Comparison of ENCODE assay signal across 9 mouse cellular contexts in genomic region chr1:50927077-50927611, GRCm38 (mm10). TPM values are rescaled to one million over a fixed set of nuclear protein-coding genes. Genes with fewer than 3 reads are reported as not detected.
DNase-seq lines count a peak whose midpoint lies in the region; ATAC-seq and TF ChIP-seq lines count a peak whose summit lies in the region.
"Had no signal": no experiment of that assay in that cellular context is flagged by ENCODE, and none has a peak within 500 bp of the region (broad histone marks: within the 10 kb centered on the region; RNA-seq: fewer than 3 reads in every experiment).

No protein-coding gene starts in this region.

- peak overlapping the region; percentile 75 for H3K4me3 ChIP-seq in left cerebral cortex, adult 2 months

- TF ChIP-seq CTCF in left cerebral cortex, adult 2 months (IDR thresholded peaks at IDR 0.05): peak; percentile 48

- H3K27ac ChIP-seq in left cerebral cortex, adult 2 months: peak overlapping the region; percentile 99
- H3K27ac ChIP-seq: macrophage had no signal

- peak; percentile 55 to 66 for DNase-seq in adrenal gland, adult 18-20 months (ENCODE audit: low spot score in 2 of 2)
- peak; percentile 95 for DNase-seq in embryo, embryonic 11 days
- DNase-seq in gastrocnemius, postnatal 25 days: peak; percentile 88
- DNase-seq in left cerebral cortex, adult 2 months (ENCODE audit: extremely low spot score in 1 of 2, low spot score in 2 of 2): peak; percentile 97
- peak; percentile 73 for DNase-seq in lung, postnatal 36 days
- peak; percentile 99 for DNase-seq in right cerebral cortex, adult 18-20 months
- DNase-seq in urinary bladder, postnatal 4 days (ENCODE audit: low spot score in 2 of 2): peak; percentile 69 to 82

- peak; percentile 63 for ATAC-seq in inflammation-experienced regulatory T-cells, adult 6 months

- intact Hi-C loops in left cerebral cortex, adult 2 months (cut with DNase I): loop anchor here (1.0 to 5.0 kb wide), 3 partner anchors 340 to 670 kb away; no protein-coding TSS in a partner anchor

RNA-seq across cellular contexts. Expression of gene Tmeff2, which starts 26.7 kb away (rescaled TPM):
- 1 to 10 TPM; 7.0 to 9.9 TPM for total RNA-seq in adrenal gland, adult 18-20 months (2021)
- total RNA-seq in gastrocnemius, postnatal 25 days (2021): 1 to 10 TPM; 1.7 to 2.9 TPM
- not detected for polyA plus RNA-seq in inflammation-experienced regulatory T-cells, adult 6 months (2017; shearing (Covaris generic))
- total RNA-seq in left cerebral cortex, adult 2 months (2021): 10 to 100 TPM; 48.1 to 50.0 TPM
- polyA plus RNA-seq: macrophage had no signal

Comparison
In these comparisons a context has a peak if more than half of its experiments do, and no peak if none do; other contexts are left out.
1. Peak in every context shown above with its lines: DNase-seq, ATAC-seq, H3K4me3 ChIP-seq and H3K27ac ChIP-seq.
2. RNA of gene Tmeff2, which starts 26.7 kb away (total RNA-seq): 48.1 to 50.0 TPM in left cerebral cortex, adult 2 months; 7.0 to 9.9 TPM in adrenal gland, adult 18-20 months and 1.7 to 2.9 TPM in gastrocnemius, postnatal 25 days; every median in the first group is over 4 times any median in the second.